Mouse (Mus musculus) spleen, adult 2 months (tissue): ENCODE results near the gene Srsf2. TPM values are rescaled to one million over a fixed set of nuclear protein-coding genes. Genes with fewer than 3 reads are reported as not detected.

Experiments
- DNase-seq, 2 experiments: peaks; one replicate each; pipeline versions ENCODE4 v3.0.0 to v3.0.0-alpha.2; 2012 to 2021; ENCODE audit warnings: low spot score in 2 of 2, low read depth in 1 of 2
- H3K27ac ChIP-seq: fragments of 200-500 bp; 2 replicates; pipeline ENCODE4 v1.5.1; 2012; ENCODE audit warnings: low read length, inconsistent platforms; ENCODE audit not compliant: insufficient read depth
- H3K27me3 ChIP-seq: fragments of 200-500 bp; 2 replicates; pipeline ENCODE4 v1.6.1; 2012; ENCODE audit warnings: mild to moderate bottlenecking, moderate library complexity, low read length, inconsistent platforms; ENCODE audit not compliant: control insufficient read depth, insufficient read depth
- H3K36me3 ChIP-seq: fragments of 200-500 bp; 2 replicates; pipeline ENCODE4 v1.6.1; 2012; ENCODE audit warnings: mild to moderate bottlenecking, low read length, inconsistent platforms; ENCODE audit not compliant: control insufficient read depth, insufficient read depth
- H3K4me1 ChIP-seq: fragments of 200-500 bp; 2 replicates; pipeline ENCODE4 v1.6.1; 2011; ENCODE audit warnings: inconsistent platforms; ENCODE audit not compliant: control insufficient read depth, insufficient read depth, insufficient read length
- H3K4me3 ChIP-seq: fragments of 200-500 bp; 2 replicates; pipeline ENCODE4 v1.5.1; 2011; ENCODE audit warnings: mild to moderate bottlenecking, inconsistent platforms; ENCODE audit not compliant: insufficient read depth, insufficient read length; ENCODE audit errors: extremely low read depth
- CTCF ChIP-seq: fragments of 200-500 bp; IDR thresholded peaks from 2 replicates; pipeline ENCODE4 v1.5.1; 2011; ENCODE audit warnings: mild to moderate bottlenecking, inconsistent platforms; ENCODE audit not compliant: insufficient read depth, insufficient read length, insufficient replicate concordance; ENCODE audit errors: extremely low read depth
- POLR2A ChIP-seq: fragments of 200-500 bp; IDR thresholded peaks from 2 replicates; pipeline ENCODE4 v1.6.1; 2011; ENCODE audit warnings: low read depth, low read length, inconsistent platforms
- WGBS: fragments of 180-500 bp; shearing (Covaris S2); methylation state at CpG from one replicate; pipeline ENCODE4 v1.1.7; 2018; 5-methylcytosine and 5-hydroxymethylcytosine counted together
- polyA plus RNA-seq: library from polyadenylated mRNA; depleted of rRNA; stranded (reverse); fragments of >200 nt; gene quantifications from 2 replicates; pipeline ENCODE4 v1.2.3, GENCODE M21; 2012

Srsf2 gene
- polyA plus RNA-seq, 1 experiment = 546 TPM

GRCm38 (mm10) chr11:116822626-116823025 lies 30.3 kb downstream of the Srsf2 start:
- H3K36me3 ChIP-seq = no peaks in the 10 kb centered on the region
- no peak overlapping the region for H3K27ac ChIP-seq
- 0 out of 2 replicates have a peak, but pooled peaks cover under 1% of the 10 kb centered on the region for H3K27me3 ChIP-seq
- no peaks in the 10 kb centered on the region for H3K4me1 ChIP-seq
- no peak overlapping the region for H3K4me3 ChIP-seq
- 97% methylated on average over 10 of the region's 10 CpGs for WGBS
- TF ChIP-seq CTCF (no peak), POLR2A (no peak)
- no peak for DNase-seq

GRCm38 (mm10) chr11:116822215-116822614 lies 30.7 kb downstream of the Srsf2 start:
- no peak for DNase-seq
- WGBS = 90% methylated on average over 10 of the region's 10 CpGs
- H3K27ac ChIP-seq = no peak overlapping the region
- no peak overlapping the region for H3K4me3 ChIP-seq
- H3K4me1 ChIP-seq = no peaks in the 10 kb centered on the region
- H3K36me3 ChIP-seq = no peaks in the 10 kb centered on the region
- H3K27me3 ChIP-seq = no peaks in the 10 kb centered on the region
- no peak for TF ChIP-seq CTCF
- TF ChIP-seq POLR2A = no peak

GRCm38 (mm10) chr11:116821057-116821940 lies 31.6 kb downstream of the Srsf2 start:
- TF ChIP-seq POLR2A = no peak
- no peak for TF ChIP-seq CTCF
- Histone ChIP-seq H3K27ac (no peak overlapping the region), H3K36me3 (no peaks in the 10 kb centered on the region), H3K4me3 (no peak overlapping the region), H3K4me1 (no peaks in the 10 kb centered on the region), H3K27me3 (no peaks in the 10 kb centered on the region)
- WGBS = 78% methylated on average over 13 of the region's 13 CpGs
- DNase-seq = no peak

GRCm38 (mm10) chr11:116819932-116820593 lies 32.8 kb downstream of the Srsf2 start:
- WGBS = 78% methylated on average over 5 of the region's 5 CpGs
- TF ChIP-seq CTCF = no peak
- no peak for TF ChIP-seq POLR2A
- no peak overlapping the region for H3K27ac ChIP-seq
- no peaks in the 10 kb centered on the region for H3K36me3 ChIP-seq
- no peak for DNase-seq
- H3K27me3 ChIP-seq = no peaks in the 10 kb centered on the region
- no peak overlapping the region for H3K4me3 ChIP-seq
- H3K4me1 ChIP-seq = no peaks in the 10 kb centered on the region

- TF ChIP-seq CTCF = no peak
- no peak for TF ChIP-seq POLR2A
- 78% methylated on average over 8 of the region's 8 CpGs for WGBS
Measured at GRCm38 (mm10) chr11:116818722-116819121, 34.2 kb downstream of the Srsf2 start.

GRCm38 (mm10) chr11:116817567-116817966 lies 35.3 kb downstream of the Srsf2 start:
- Histone ChIP-seq H3K4me1 (no peaks in the 10 kb centered on the region), H3K27me3 (no peaks in the 10 kb centered on the region), H3K27ac (no peak overlapping the region), H3K4me3 (no peak overlapping the region), H3K36me3 (no peaks in the 10 kb centered on the region)
- DNase-seq = no peak
- no peak for TF ChIP-seq CTCF
- no peak for TF ChIP-seq POLR2A
- 90% methylated on average over 5 of the region's 5 CpGs for WGBS

More at GRCm38 (mm10) chr11:116818722-116819121, 34.2 kb downstream of the Srsf2 start:
- no peak for DNase-seq
- Histone ChIP-seq H3K4me1 (no peaks in the 10 kb centered on the region), H3K27ac (no peak overlapping the region), H3K36me3 (no peaks in the 10 kb centered on the region), H3K27me3 (no peaks in the 10 kb centered on the region), H3K4me3 (no peak overlapping the region)

- Histone ChIP-seq H3K27ac (peak overlapping the region; percentile 24; the same call in 1 of the 2 replicates), H3K4me3 (no peak overlapping the region), H3K4me1 (no peaks in the 10 kb centered on the region), H3K36me3 (no peaks in the 10 kb centered on the region), H3K27me3 (no peaks in the 10 kb centered on the region)
- no peak for DNase-seq
- TF ChIP-seq POLR2A = no peak
- no peak for TF ChIP-seq CTCF
- 84% methylated on average over 5 of the region's 5 CpGs for WGBS
Measured at GRCm38 (mm10) chr11:116816769-116817168, 36.1 kb downstream of the Srsf2 start.
